Mouse (Mus musculus): ENCODE data around the gene Polr2m.

The Polr2m gene

GRCm38 (mm10) chr9:71467434-71467833 is 18.3 kb downstream of the Polr2m start:
- DNase-seq (ENCODE audit: low spot score), result no peak

GRCm38 (mm10) chr9:71466111-71466510 is 19.6 kb downstream of the Polr2m start:
- DNase-seq (ENCODE audit: low spot score), result no peak

- DNase-seq (ENCODE audit: low spot score), result no peak
These were observed 22.6 kb downstream of the Polr2m start for GRCm38 (mm10) chr9:71463072-71463667.

- no peak for DNase-seq (ENCODE audit: low spot score)
These were observed 29.0 kb downstream of the Polr2m start for GRCm38 (mm10) chr9:71456738-71457137.

GRCm38 (mm10) chr9:71453917-71454316 is 31.8 kb downstream of the Polr2m start:
- DNase-seq (ENCODE audit: low spot score), result no peak

- no peak for DNase-seq (ENCODE audit: low spot score)
These were observed 32.4 kb downstream of the Polr2m start for GRCm38 (mm10) chr9:71453352-71453751.

GRCm38 (mm10) chr9:71450626-71451025 is 35.1 kb downstream of the Polr2m start:
- no peak for DNase-seq (ENCODE audit: low spot score)

DNA sequence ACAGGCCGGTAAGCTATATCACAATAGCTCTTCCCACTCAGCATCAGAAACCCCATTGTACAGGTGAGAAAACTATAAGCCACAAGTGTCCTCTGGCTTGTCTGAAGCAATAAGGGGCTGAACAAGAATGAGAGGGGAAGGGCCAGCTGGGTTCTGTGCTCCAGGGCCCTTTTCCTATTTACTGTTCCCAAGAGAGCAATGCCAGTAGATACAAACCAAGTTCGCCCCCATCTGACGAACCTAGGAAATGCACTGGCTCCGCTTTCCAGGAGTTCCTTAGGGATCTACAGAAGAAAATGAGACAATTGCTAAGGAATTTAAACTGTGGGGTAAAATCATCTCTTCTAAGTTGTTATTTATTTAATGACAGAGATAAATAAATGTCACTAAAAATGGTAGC is 38.2 kb downstream of the Polr2m start:
- no peak for DNase-seq (ENCODE audit: low spot score)

DNA sequence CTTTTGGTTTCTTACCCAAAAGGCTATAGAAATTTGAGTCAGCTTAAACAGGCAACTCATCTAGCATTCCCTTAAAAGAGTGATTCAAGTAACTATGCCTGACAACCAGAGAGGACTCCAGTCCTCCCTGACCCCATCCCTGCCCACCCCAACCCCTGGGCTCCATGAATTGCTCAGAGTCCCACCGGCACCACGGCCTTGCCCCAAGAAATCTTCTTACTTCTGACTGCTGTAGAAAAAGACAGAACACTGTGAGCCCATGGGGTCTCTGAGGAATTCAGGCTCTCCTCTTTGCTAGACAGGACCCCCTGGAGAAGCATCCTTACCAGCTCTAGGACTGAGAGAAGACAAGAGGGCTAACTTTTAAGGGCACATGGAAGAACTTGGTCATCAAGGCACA is 40.4 kb downstream of the Polr2m start:
- no peak for DNase-seq (ENCODE audit: low spot score)

DNA sequence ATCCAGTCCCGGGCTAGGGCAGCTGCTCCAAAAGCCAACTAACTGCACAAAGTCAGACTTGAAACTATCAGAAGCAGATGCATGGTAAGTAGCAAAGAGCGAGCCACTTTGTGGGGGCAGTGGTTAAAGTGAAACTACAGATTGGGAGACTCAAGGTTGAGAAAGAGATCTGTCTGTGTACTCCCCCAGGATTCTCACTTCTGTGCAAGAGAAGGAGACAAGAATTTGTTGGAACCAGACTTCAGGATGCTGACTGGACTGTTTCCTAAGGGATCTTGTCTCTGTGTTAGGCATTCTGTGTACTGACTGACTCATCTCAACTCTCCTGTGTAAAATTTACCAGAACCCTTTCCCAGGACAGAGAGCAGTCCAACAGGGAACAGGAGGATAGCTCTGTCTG is 47.6 kb downstream of the Polr2m start:
- no peak for DNase-seq (ENCODE audit: low spot score)

Data from spleen, adult 12 weeks (tissue).